Mouse (Mus musculus) gastrocnemius, postnatal 4 days (tissue): ENCODE results near the gene Gdf2. TPM values are rescaled to one million over a fixed set of nuclear protein-coding genes. Genes with fewer than 3 reads are reported as not detected.

Source experiments
- DNase-seq, 2 experiments: peaks; one replicate each; pipeline ENCODE4 v3.0.0; 2021 to 2022; ENCODE audit warnings: low spot score in 2 of 2, mixed read lengths in 2 of 2
- total RNA-seq, 2 experiments: library from RNA; stranded (reverse); gene quantifications; 2 replicates each; pipeline ENCODE4 v1.2.3; 2021

Gdf2 gene
- total RNA-seq, 2 experiments from 2014 or later = not detected

DNA sequence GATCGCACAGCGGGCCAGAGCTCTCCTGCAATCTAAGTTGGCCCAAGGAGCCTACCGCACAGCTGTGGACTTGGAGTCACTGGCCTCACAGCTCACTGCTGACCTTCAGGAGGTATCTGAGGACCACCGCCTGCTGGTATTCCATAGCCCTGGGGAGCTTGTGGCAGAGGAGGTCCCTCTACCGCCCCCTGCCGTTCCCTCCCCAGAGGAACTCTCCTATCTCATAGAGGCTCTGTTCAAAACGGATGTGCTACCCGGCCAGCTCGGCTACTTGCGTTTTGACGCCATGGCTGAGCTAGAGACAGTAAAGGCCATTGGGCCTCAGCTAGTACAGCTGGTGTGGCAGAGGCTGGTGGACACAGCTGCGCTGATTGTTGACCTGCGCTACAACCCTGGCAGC, 15.2 kb downstream of the Gdf2 start:
- no peak for DNase-seq

DNA sequence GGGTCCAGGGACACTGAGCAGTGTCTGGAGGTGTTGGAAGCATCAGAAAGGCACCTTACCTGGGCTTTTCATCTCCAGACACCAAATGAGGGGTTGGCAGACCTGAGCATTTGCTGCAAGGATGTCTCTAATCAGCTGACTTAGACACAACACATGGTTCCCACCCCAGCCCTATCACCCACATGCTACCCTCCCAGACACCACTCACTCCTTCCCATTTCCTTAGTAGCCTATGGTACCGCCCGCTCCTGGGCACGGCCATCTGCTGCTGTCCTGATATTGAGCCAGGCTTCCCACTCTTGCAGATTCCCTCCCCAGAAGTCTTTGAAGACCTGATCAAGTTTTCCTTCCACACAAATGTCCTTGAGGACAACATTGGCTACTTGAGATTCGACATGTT, 17.3 kb downstream of the Gdf2 start:
- no peak for DNase-seq

DNA sequence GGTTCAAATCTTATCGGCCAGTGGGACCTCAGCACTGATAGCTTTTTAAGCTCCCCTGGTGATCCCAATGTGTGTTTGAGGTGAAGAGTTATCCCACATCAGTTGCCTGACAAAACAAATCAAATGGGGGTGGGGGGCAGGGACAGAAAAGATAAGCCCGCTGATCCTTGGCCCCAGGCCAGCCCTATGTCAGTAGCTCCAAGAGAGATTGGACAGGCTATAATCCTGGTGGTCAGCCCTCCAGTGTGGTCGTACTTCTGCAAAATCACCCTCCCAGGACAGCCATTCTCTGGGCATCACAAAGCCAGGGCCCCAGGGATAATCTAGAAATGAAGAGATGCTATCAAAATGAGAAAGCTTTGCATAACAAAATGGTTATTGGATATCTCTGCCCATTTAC, 18.0 kb downstream of the Gdf2 start:
- DNase-seq = no peak

DNA sequence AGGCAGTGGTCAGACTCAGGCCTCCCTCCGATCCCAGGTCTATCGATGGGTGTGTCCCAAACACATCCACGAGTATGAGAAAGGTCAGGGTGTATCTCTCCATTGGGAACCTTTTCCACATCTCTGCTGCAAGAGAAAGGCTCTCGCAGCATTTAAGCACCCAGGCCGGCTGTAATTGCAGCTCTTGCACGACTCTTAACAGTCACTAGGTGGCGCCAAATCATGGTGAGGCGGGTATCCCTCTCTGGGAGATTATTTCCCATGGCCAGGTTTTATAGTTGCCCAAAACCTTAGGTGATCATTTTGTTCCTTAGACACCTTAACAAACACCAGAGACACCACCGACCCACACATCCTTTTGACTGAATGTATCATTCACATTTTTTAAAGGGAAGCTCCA, 18.5 kb downstream of the Gdf2 start:
- peak in 1 of 2 experiments; percentile 49 for DNase-seq

DNA sequence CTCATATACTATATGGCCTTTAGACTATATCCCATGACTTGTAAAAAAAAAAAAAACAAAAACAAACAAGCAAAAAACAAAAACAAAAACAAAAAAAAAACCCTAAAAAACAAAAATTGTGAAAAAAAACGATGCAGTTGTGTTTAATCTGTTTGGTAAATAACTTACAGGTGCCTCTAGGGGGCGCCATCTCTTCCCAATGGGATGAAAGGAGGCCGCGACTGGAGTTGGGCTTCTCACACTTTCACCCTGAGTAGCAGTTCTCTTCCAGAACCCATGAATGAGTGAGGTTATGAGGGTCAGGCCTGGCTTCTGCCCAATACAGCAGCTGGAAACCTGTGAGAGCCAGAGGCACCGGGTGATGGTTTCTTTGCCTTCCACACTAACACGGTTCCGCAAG, 24.8 kb downstream of the Gdf2 start:
- DNase-seq = no peak

DNA sequence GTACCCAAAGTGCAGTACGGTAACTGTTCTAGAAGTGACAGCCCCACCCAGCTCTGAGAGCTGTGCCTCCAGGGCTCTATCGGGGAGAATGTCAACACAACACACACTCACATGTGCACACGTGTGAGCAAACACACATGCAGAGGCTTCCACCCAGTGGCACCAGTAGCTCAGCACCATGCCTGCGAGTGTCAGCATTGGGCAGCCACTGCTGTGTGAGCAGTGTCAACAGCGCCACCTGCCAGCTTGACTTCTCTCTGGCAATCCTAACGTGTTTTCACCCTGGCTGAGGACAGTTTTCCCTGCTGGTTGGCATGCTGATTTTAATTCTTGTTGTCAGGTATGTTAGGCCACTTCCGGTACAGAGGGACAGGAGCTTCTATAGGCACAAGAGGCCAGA, 31.8 kb downstream of the Gdf2 start:
- DNase-seq = no peak

DNA sequence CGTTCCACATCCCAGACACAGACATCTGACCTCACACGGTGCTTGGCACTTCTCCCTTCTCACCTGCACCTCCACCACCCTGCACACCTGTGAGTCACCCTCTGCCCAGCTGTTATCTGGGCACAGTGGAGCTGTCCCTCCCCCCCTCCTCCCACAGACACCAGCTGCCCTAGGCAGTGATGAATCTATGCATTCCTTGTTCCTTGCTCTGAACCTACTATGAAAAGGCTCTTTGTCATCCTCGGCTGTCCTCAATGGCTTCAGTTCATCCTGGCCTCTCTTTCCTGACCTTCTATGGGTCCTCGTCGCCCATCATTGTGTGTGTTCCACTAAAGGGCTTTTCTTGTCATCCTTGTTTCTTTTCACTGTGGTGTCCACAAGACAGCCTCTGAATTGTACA, 33.9 kb downstream of the Gdf2 start:
- no peak for DNase-seq

DNA sequence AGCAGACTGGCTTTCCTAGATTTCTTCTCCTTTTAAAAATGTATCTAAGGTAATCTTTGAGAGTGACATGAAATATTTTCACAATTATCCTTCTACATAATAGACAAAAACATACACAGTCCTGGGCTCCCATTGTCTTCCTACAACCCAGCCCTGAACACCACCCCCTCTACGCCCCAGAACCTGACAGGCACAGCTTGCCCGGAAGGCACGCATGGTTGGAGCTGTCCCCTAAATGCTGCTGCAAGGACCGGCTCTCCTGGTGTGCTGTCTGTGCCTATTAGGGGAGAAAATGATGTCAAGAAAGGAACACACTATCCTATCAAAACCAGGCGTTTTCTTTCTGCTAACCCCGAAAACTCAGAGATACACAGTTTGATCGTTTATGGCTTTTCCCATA, 36.9 kb downstream of the Gdf2 start:
- no peak for DNase-seq

DNA sequence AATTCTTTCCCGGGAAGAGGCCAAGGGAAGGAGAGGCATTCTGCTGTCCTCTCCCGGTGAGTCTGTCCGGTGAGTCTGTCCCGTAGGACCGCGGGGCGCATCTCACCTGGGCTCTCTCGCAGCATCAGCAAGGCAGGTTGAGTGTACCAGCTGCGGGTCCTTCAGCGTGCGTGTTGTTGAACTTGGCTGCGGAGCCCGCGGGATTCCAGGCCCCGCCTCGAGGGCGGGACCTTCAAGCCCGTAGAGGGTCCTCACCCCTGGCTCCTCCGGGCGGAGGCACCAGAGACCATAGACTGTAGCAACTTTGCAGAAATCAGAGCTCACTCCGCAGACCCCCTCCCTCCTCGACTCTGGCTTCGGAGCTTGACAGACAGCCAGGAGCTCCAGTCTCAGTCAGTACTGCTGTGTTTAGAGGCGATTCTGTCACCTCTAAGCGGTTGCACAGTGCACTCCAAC, 37.8 kb downstream of the Gdf2 start, which contains the start of gene Zfp488:
Gene Zfp488 (minus strand): TSS at position 161 of the 456 bp plus-strand sequence.
- DNase-seq = no peak

DNA sequence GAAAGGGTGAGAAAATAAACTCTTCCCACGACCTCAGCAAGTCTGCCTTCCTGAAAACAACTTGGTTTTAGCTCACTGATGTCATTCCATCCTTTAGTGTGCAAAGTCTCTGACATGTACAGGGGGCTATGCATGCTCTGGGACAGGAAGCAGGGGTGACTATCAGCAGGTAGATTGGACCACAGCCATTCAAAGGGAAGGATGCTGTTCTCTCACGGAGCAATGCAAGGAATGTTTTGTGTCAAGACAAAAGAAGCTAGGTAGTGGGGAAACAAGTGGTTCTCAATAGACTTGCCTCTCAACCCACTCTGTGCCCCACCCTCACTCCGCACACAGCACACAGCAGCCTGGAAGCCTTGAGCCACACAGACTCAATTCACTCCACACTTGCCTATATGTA, 48.4 kb downstream of the Gdf2 start:
- no peak for DNase-seq

DNA sequence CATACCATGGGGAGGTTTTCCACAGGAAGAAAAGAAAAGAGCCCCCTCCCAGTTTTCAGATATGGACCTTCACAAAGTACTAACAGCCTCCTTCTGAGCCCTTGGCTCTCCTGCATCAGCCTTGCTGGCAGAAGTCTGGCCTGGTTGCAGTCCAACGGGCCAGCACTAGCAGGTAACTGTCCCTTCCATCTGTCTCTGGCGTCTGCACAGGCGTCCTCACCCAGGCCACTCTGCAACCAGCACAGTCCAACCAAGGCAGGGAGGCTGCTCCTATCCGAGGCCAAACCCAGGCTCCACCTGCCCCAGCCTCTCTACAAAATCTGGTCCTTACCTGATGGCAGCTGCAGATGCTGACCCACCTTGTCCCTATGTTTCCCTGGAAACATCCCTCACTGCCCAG, 51.1 kb downstream of the Gdf2 start:
- DNase-seq = no peak

DNA sequence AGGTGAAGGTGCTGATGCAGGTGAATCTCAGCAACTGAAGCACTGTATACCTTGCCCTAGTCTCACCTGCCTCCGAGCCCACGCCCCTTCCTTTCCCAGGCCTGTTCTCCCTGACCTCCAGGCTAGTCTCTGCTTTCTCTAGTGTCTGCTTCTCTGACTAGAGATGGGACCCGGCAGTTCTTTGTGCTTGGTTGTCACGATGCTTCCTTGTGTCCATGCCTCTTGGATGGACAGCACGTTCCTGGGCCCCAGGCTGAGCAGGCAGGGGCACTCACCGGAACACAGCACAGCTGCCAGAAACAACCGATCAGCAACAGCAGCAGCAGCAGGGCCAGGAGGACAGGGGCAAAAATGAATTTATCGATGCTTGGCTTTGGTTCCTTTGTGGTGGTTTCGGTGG, 52.2 kb downstream of the Gdf2 start:
- no peak for DNase-seq

DNA sequence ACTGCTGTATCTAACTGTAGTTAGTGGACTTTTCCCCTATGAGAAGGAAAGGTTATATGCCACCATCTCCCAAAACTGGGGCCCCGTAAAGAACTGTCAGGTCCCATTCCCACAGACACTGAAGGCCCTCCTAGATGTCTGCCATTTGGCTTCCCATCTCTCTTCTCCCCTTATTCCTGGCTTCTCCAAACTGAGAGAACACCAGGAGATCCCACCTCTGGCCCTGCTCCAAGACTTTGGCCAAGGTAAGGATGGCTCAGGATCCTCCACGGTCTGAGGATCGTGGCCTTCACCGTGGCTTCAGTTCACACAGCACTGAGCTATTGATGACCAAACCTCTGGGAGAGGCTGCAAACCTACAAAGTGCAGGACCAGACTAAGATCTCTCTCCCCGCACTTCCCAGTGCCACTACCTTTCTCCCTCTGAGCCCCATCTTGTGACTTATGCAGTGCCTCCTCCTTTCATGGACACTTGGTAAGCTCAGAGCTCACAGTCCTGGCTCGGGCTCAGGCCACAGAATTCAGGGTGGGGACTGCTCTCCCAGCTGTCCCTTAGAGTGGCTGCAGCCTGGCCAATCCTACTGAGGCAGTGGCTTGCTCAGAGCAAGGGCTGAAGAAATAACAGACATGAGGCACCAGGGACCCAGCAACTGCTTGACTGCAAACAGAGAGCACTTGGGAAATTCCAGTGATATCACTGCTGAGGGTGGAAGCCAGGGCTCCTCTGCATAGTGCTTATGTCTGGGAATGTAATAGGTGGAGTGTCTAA, 52.9 kb downstream of the Gdf2 start:
- no peak for DNase-seq

Other genes starting within 250 kb of the Gdf2 start
- 1 to 10 TPM; 3.5 to 5.0 TPM for gene Gdf10, start 17.5 kb upstream of the Gdf2 start, total RNA-seq
- gene Rbp3, start 13.0 kb downstream of the Gdf2 start, total RNA-seq = not detected
- under 1 TPM; 0.18 to 0.29 TPM for gene Zfp488, start 37.7 kb downstream of the Gdf2 start, total RNA-seq
- gene Gm30083, start 74.1 kb downstream of the Gdf2 start, total RNA-seq = not detected
- under 1 TPM in 1 of 2 experiments, not detected in 1; 0.13 TPM for gene Gm5460, start 75.7 kb downstream of the Gdf2 start, total RNA-seq
- not detected for gene Antxrl, start 111.7 kb downstream of the Gdf2 start, total RNA-seq
- gene Anxa8, start 144.9 kb downstream of the Gdf2 start, total RNA-seq = 1 to 10 TPM; 2.2 to 3.1 TPM
- not detected for gene A630023A22Rik, start 161.7 kb downstream of the Gdf2 start, total RNA-seq
- gene Npy4r, start 211.4 kb downstream of the Gdf2 start, total RNA-seq = under 1 TPM; 0.13 to 0.17 TPM